Comparison of ENCODE assay signal across 25 mouse cellular contexts in genomic region chr12:25014938-25015337, GRCm38 (mm10). TPM values are rescaled to one million over a fixed set of nuclear protein-coding genes. Genes with fewer than 3 reads are reported as not detected.
DNase-seq lines count a peak whose midpoint lies in the region; ATAC-seq lines count a peak whose summit lies in the region.
"Had no signal": no experiment of that assay in that cellular context is flagged by ENCODE, and none has a peak within 500 bp of the region (broad histone marks: within the 10 kb centered on the region; RNA-seq: fewer than 3 reads in every experiment).

No protein-coding gene starts in this region.

- H3K4me2 ChIP-seq in embryonic facial prominence, embryonic 13.5 days: no peak overlapping the region
- H3K4me2 ChIP-seq in heart, embryonic 12.5 days: no peak overlapping the region
- H3K4me2 ChIP-seq: forebrain, embryonic 12.5 days; heart, embryonic 15.5 days; hindbrain, embryonic 13.5 days had no signal

- H3K4me3 ChIP-seq in embryonic facial prominence, embryonic 13.5 days: no peak overlapping the region
- no peak overlapping the region for H3K4me3 ChIP-seq in limb, embryonic 10.5 days
- H3K4me3 ChIP-seq in heart, embryonic 12.5 days: no peak overlapping the region
- H3K4me3 ChIP-seq: forebrain, embryonic 12.5 days; heart, embryonic 10.5 days; heart, embryonic 15.5 days; hindbrain, embryonic 13.5 days had no signal

- DNase-seq in frontal cortex, postnatal 10 days (ENCODE audit: low spot score in 2 of 2): no peak
- peak; percentile 18 for DNase-seq in embryo, embryonic 11 days
- no peak for DNase-seq in limb, embryonic 10.5 days (ENCODE audit: low spot score)
- no peak for DNase-seq in urinary bladder, adult 2 months (ENCODE audit: low spot score)
- no peak for DNase-seq in right cerebral cortex, adult 2 months (ENCODE audit: low spot score in 2 of 2)
- DNase-seq: adrenal gland, adult 2 months; adrenal gland, postnatal 25 days; cerebellum, adult 2 months; cerebellum, postnatal 10 days; gastrocnemius, postnatal 10 days; heart, adult 18-20 months; heart, postnatal 14 days; kidney, adult 11 months had no signal

- peaks cover 88% of the 10 kb centered on the region for H3K36me3 ChIP-seq in embryonic facial prominence, embryonic 13.5 days
- H3K36me3 ChIP-seq in limb, embryonic 10.5 days: peaks cover 72% of the 10 kb centered on the region
- H3K36me3 ChIP-seq in heart, embryonic 12.5 days: peaks cover 82% of the 10 kb centered on the region

- no peaks in the 10 kb centered on the region for H3K27me3 ChIP-seq in embryonic facial prominence, embryonic 13.5 days
- H3K27me3 ChIP-seq in limb, embryonic 10.5 days (ENCODE audit: low read depth, poor library complexity, severe bottlenecking): no peaks in the 10 kb centered on the region
- no peaks in the 10 kb centered on the region for H3K27me3 ChIP-seq in heart, embryonic 12.5 days (replicated peaks)
- H3K27me3 ChIP-seq: CH12.LX; forebrain, embryonic 12.5 days; heart, embryonic 15.5 days; hindbrain, embryonic 13.5 days; Patski had no signal

- peak overlapping the region; percentile 74 for H3K27ac ChIP-seq in embryonic facial prominence, embryonic 13.5 days
- H3K27ac ChIP-seq in limb, embryonic 10.5 days: peak overlapping the region; percentile 67
- H3K27ac ChIP-seq in heart, embryonic 12.5 days (ENCODE audit: poor library complexity, severe bottlenecking): no peak overlapping the region
- H3K27ac ChIP-seq: forebrain, embryonic 12.5 days; heart, embryonic 10.5 days; heart, embryonic 15.5 days; hindbrain, embryonic 13.5 days; hindbrain, postnatal 0 days had no signal

- peaks cover 9% of the 10 kb centered on the region for H3K4me1 ChIP-seq in embryonic facial prominence, embryonic 13.5 days
- H3K4me1 ChIP-seq in limb, embryonic 10.5 days: peaks cover 12% of the 10 kb centered on the region
- H3K4me1 ChIP-seq in heart, embryonic 12.5 days (replicated peaks): peaks cover 17% of the 10 kb centered on the region
- H3K4me1 ChIP-seq: forebrain, embryonic 12.5 days; heart, embryonic 10.5 days; hindbrain, embryonic 13.5 days had no signal

- no peak overlapping the region for H3K9ac ChIP-seq in embryonic facial prominence, embryonic 13.5 days
- H3K9ac ChIP-seq in heart, embryonic 12.5 days: no peak overlapping the region
- H3K9ac ChIP-seq: forebrain, embryonic 12.5 days; heart, embryonic 15.5 days; hindbrain, embryonic 13.5 days had no signal

- H3K9me3 ChIP-seq in embryonic facial prominence, embryonic 13.5 days: no peaks in the 10 kb centered on the region
- H3K9me3 ChIP-seq in limb, embryonic 10.5 days (replicated peaks): no peaks in the 10 kb centered on the region
- no peaks in the 10 kb centered on the region for H3K9me3 ChIP-seq in heart, embryonic 12.5 days (replicated peaks)
- H3K9me3 ChIP-seq: forebrain, embryonic 12.5 days; heart, embryonic 10.5 days; heart, embryonic 15.5 days; hindbrain, embryonic 13.5 days had no signal

- 35% methylated on average over 7 of the region's 7 CpGs for WGBS in embryonic facial prominence, embryonic 13.5 days
- WGBS in limb, embryonic 10.5 days: 76% methylated on average over 7 of the region's 7 CpGs
- 90% methylated on average over 7 of the region's 7 CpGs for WGBS in heart, embryonic 12.5 days

- peak; percentile 23; the same call in 1 of the 2 replicates for ATAC-seq in frontal cortex, adult (ENCODE audit: low TSS enrichment)
- ATAC-seq in embryonic facial prominence, embryonic 13.5 days (ENCODE audit: insufficient number of reproducible peaks, insufficient read depth, low FRiP score, low TSS enrichment, low read depth): no peak
- ATAC-seq in heart, embryonic 12.5 days (ENCODE audit: insufficient number of reproducible peaks, low FRiP score): no peak
- ATAC-seq: activated CD4-positive, CD25-positive, alpha-beta regulatory T cell, adult 4 months; forebrain, embryonic 16.5 days; hindbrain, postnatal 0 days; Patski had no signal

RNA-seq across cellular contexts. Expression of gene Kidins220, which starts 40.2 kb away (rescaled TPM):
- 23.9 and 28.6 TPM in 2 replicates for polyA plus RNA-seq in embryonic facial prominence, embryonic 13.5 days (2015; fragmentation: Nextera tagmentation; extraction: Ambion mirVana)
- 11.1 and 14.3 TPM in 2 replicates for polyA plus RNA-seq in limb, embryonic 10.5 days (2016; fragmentation: Nextera tagmentation; extraction: Ambion mirVana)
- polyA plus RNA-seq in urinary bladder, adult 2 months (2012; rRNA removed): 95.9 and 101 TPM in 2 replicates
- 46.1 and 46.7 TPM in 2 replicates for polyA plus RNA-seq in heart, embryonic 12.5 days (2016; fragmentation: Nextera tagmentation; extraction: Ambion mirVana)
